In the genomic region with DNA sequence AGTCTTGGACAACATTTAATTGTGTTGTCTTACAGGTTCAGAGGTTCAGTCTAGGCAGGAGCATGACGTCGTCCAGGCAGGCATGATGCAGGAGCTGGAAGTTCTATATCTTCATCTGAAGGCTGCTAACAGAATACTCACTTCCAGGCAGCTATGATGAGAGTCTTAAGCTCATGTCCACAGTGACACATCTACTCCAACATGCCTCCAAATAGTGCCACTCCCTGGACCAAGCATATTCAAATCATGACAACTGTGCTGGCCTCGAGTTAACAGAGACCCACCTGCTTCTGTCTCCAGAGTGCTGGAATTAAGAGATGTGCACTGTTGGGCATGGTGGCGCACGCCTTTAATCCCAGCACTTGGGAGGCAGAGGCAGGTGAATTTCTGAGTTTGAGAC, we compare ENCODE assay signal across 23 mouse cellular contexts. TPM values are rescaled to one million over a fixed set of nuclear protein-coding genes. Genes with fewer than 3 reads are reported as not detected.
A peak's percentile ranks its signal among the peaks of the same experiment; 100 is the strongest.
DNase-seq lines count a peak whose midpoint lies in the region; ATAC-seq lines count a peak whose summit lies in the region.
"Had no signal": no experiment of that assay in that cellular context is flagged by ENCODE, and none has a peak within 500 bp of the region (broad histone marks: within the 10 kb centered on the region; RNA-seq: fewer than 3 reads in every experiment).

No protein-coding gene starts in this region.

- H3K27ac ChIP-seq in heart, embryonic 11.5 days (ENCODE audit: low read depth, low read length), result no peak overlapping the region
- H3K27ac ChIP-seq: embryonic facial prominence, embryonic 10.5 days; embryonic facial prominence, embryonic 12.5 days; forebrain, embryonic 13.5 days; forebrain, embryonic 15.5 days had no signal

- no peaks in the 10 kb centered on the region for H3K36me3 ChIP-seq in heart, embryonic 11.5 days (ENCODE audit: control insufficient read depth, insufficient read depth, low read length)
- H3K36me3 ChIP-seq: embryonic facial prominence, embryonic 10.5 days; embryonic facial prominence, embryonic 12.5 days; forebrain, embryonic 15.5 days; G1E had no signal

- H3K9ac ChIP-seq in heart, embryonic 11.5 days (ENCODE audit: low read depth, low read length), result no peak overlapping the region
- H3K9ac ChIP-seq: embryonic facial prominence, embryonic 12.5 days; forebrain, embryonic 13.5 days; forebrain, embryonic 15.5 days; forebrain, postnatal 0 days had no signal

- H3K4me1 ChIP-seq in heart, embryonic 11.5 days (ENCODE audit: control insufficient read depth, insufficient read depth, low read length), result no peaks in the 10 kb centered on the region
- H3K4me1 ChIP-seq: embryonic facial prominence, embryonic 10.5 days; embryonic facial prominence, embryonic 12.5 days; forebrain, embryonic 13.5 days; forebrain, embryonic 15.5 days had no signal

- no peak for ATAC-seq in heart, embryonic 11.5 days (replicated peaks; ENCODE audit: insufficient number of reproducible peaks, low FRiP score, low TSS enrichment)
- ATAC-seq: activated CD4-positive, CD25-positive, alpha-beta regulatory T cell, adult 4 months; CD4-positive, CD25-positive, alpha-beta regulatory T cell, adult 4 months; forebrain, embryonic 13.5 days; forebrain, embryonic 15.5 days; forebrain, postnatal 0 days; Patski had no signal

- H3K27me3 ChIP-seq in heart, embryonic 11.5 days (ENCODE audit: control insufficient read depth, insufficient read depth, low read length), result no peaks in the 10 kb centered on the region
- H3K27me3 ChIP-seq: embryonic facial prominence, embryonic 12.5 days; forebrain, embryonic 13.5 days; forebrain, embryonic 15.5 days; Patski had no signal

- H3K4me3 ChIP-seq in heart, embryonic 11.5 days (ENCODE audit: low read depth, low read length), result no peak overlapping the region
- H3K4me3 ChIP-seq: embryonic facial prominence, embryonic 10.5 days; embryonic facial prominence, embryonic 12.5 days; forebrain, embryonic 13.5 days; forebrain, embryonic 15.5 days had no signal

- DNase-seq in heart, adult 11 months, result peak; percentile 52
- DNase-seq in R1 (ENCODE audit: low read depth, low spot score), result peak; percentile 74
- no peak for DNase-seq in thymus, postnatal 36 days
- DNase-seq in urinary bladder, postnatal 4 days (ENCODE audit: low spot score in 2 of 2), result no peak
- DNase-seq: adrenal gland, adult 8-10 months; adrenal gland, postnatal 14 days; adrenal gland, postnatal 36 days; B cell, adult 2 months; cerebellum, adult 11-12 months; cerebellum, adult 2 months; cerebellum, adult 9-10 months; cerebellum, postnatal 10 days; cerebellum, postnatal 25 days; forebrain, postnatal 0 days had no signal

- WGBS in heart, embryonic 11.5 days (ENCODE audit: insufficient replicate concordance), result 83% methylated on average over 5 of the region's 5 CpGs

- H3K9me3 ChIP-seq in heart, embryonic 11.5 days (replicated peaks; ENCODE audit: control insufficient read depth, low read length), result peaks cover 3% of the 10 kb centered on the region; the same call in 1 of the 2 replicates
- H3K9me3 ChIP-seq: embryonic facial prominence, embryonic 12.5 days; forebrain, embryonic 15.5 days; G1E had no signal

- no peak overlapping the region for H3K4me2 ChIP-seq in heart, embryonic 11.5 days
- H3K4me2 ChIP-seq: embryonic facial prominence, embryonic 12.5 days; forebrain, embryonic 13.5 days; forebrain, embryonic 15.5 days had no signal

RNA-seq across cellular contexts. Expression of gene 1110038F14Rik, which starts 11.2 kb away (rescaled TPM):
- 43.5 and 47.2 TPM in 2 replicates for polyA plus RNA-seq in heart, embryonic 11.5 days (2014; fragmentation: Nextera tagmentation; extraction: Ambion mirVana)

RNA-seq across cellular contexts. Expression of gene Zfp647, which starts 34.3 kb away (rescaled TPM):
- 7.5 and 10.8 TPM in 2 replicates for polyA plus RNA-seq in heart, embryonic 11.5 days (2014; fragmentation: Nextera tagmentation; extraction: Ambion mirVana)

Comparison
In these comparisons a context has a peak if more than half of its experiments do, and no peak if none do; other contexts are left out.
1. DNase-seq: peak in heart, adult 11 months (single experiment) and R1 (single experiment); none in thymus, postnatal 36 days (0 of 2) and urinary bladder, postnatal 4 days (0 of 2).